Mouse (Mus musculus) hematopoietic stem cell, adult 5-6 weeks (primary cell): Measurements from ENCODE around the gene Atp1b1. TPM values are rescaled to one million over a fixed set of nuclear protein-coding genes. Genes with fewer than 3 reads are reported as not detected.

Experiments used
- ATAC-seq, 2 experiments: fragments of 125-278 bp in 1 of 2; replicated peaks in 1 of 2; 2 replicates each; pipeline ENCODE4 v1.8.0; 2016 to 2017; ENCODE audit warnings: inconsistent platforms in 2 of 2, mild to moderate bottlenecking in 2 of 2, moderate number of reproducible peaks in 2 of 2, low read depth in 1 of 2, moderate TSS enrichment in 1 of 2; ENCODE audit not compliant: low FRiP score in 2 of 2, poor library complexity in 2 of 2, severe bottlenecking in 2 of 2, insufficient read depth in 1 of 2, low TSS enrichment in 1 of 2
- total RNA-seq: library from RNA; stranded (forward); fragments of 172-1452, 232-1000 nt; gene quantifications from 2 replicates; pipeline ENCODE4 v1.2.3, GENCODE M21; 2017

The Atp1b1 gene
- total RNA-seq, 1 experiment from 2014 or later: 3.1 TPM

DNA sequence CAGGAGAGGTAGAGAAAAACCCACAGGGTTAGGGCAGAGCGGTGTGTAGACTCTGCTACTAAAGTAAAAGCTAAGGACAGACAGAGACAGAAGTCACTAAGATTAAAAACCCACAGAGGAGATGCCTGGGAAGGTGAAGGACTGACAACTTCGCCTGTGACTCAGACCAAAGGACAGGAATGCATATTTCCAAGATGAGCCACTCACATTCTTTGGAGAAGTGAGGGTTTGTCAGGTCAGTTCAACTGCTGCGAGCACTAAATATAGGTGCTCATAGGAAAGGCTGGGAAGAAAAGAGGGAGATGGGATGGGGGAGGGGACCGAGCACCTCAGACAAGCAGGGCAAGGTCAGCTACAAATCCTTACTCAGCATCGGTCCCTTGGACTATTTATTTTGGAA is 6.8 kb downstream of the Atp1b1 start:
- ATAC-seq: no peak

DNA sequence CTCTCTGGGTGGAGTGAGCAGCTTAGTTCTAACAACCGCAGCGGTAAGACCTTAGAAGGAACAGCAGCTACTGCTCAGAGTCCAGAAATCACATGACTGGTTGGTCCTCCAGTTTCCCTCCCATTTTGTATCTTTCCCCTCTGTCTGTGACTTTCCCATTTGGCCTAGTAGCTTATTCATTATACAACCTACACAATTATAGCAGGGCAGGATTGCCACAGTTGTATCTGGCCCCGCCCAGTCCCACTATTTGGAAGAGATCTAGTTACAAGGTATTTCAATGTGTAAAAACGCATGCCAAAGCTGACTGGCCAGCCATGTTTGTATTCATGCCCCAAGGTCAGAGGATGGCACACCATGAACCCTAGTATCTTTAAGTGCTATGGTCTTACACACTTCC is 7.5 kb downstream of the Atp1b1 start:
- ATAC-seq: no peak

DNA sequence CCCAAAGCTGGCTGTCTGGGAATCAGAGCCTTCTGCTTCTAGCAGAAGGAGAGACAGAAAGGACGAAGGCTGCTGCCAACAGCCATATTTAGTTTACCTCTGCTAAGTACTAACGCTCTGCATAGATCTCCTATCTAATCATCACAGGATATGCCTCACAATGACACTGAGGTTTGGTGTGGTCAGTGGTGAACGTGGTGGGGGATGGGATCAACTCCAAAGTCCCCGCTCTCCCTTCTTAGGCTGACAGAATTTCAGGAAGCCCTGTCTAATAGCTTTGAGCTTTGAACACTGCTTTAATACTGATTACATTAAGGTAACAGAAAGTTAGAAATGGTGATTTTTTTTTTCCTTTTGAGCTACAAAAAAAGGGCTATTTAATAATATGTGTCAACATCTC is 7.9 kb downstream of the Atp1b1 start:
- ATAC-seq: no peak

DNA sequence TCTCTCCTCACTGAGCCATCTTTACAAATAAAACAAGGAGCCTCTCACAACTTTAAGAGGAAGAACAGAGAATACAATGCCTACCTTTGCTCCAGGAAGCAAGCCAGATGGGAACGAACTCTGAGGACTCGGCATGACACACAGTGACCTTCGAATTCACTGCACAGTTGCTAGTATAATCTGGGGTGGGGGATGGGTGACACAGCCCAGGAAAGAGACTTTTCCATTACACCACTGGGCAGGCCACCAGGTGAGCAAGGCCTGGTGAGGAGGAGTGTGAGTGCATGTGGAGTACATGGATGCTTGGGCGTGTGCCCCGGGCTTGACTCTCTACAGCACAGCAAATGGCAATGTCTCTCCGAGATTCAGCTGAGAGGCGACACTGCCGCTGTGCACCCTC is 8.5 kb downstream of the Atp1b1 start:
- no peak for ATAC-seq

DNA sequence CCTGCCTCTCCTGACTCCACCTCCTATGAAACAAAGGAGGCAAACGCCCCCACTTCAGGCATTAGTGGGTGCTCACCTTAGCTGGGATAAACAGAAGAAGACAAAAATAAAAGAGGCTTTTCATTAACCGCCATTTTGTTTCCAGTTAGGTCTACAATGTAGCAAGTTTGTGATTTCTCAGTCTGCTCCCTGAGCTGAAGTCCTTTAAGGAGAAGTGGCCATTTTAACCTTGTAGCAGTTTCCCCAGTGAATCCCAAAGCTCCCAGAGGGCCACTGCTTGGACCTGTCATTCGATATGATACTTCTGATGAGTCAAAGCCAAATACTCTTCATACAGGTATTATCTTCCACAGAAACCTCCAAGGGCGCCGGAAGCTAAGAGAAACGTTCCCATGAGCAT is 10.6 kb downstream of the Atp1b1 start:
- no peak for ATAC-seq

DNA sequence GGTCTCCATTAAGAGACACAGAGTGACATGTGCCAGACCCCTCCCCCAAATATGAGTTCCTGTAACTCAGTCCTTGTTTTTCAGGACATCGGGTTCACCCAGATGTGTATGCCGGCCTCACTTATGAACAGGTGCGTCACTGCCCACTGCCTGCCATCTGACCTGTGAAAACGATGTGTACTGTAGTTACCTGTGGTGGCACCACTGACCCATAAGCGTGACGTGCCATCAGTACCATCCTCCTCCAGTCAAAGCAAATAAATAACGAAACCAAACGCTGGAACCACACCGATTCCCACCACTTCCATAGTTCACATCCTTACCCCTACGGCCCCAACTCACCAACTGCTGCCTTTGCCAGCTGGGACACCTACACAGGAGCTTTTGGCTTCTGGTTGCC is 11.6 kb downstream of the Atp1b1 start:
- ATAC-seq: no peak

DNA sequence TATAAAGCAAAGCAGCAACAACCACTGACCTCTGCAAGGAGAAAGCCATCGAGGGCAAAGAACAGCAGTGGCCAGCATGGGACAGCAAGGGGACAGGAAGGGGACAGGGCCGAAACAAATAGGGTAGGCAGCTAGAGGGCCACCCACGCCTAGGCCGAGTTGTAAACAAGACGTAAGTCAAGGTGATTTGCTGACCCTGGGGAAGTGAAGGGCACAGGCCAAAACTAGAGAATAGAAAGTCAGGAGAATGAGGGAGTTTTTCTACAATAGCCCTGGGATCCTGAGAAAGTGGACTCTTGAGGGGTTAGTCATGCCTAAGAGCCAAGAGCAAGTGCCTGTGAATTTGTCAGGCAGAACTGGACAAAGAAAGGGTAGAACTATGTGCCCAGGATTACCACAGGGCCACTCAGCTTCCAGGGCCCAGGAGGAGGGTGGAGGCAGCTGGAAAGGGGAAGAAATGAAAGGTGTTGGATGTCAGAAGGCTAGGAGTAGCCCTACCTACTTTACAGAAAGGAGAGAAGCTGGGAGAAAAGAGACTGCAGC is 12.5 kb downstream of the Atp1b1 start:
- no peak for ATAC-seq

DNA sequence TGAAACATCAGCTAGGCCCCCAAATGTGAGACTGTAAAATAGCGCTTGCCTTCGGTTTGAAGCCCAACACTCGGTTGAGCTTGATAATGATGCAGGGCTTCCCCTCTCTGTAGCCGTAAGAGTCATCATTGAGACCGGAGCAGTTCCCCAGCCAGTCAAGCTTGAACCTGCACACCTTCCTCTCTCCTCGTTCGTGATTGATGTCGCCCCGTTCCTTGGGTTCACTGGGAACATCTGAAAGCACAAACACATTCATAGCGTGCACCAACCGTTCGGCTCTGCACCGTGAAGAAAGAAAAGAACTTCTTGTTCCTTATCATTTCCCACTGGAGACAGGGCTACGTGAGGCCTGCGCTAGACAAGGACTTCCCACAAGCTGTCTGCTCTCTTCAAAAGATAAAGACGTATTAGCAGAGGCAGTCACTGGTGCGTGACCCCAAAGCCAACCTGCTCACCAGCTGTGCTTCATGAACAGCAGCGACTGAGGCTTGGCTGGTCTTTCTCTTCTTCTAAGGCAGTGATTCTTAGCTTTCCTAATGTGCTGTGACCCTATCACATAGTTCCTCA is 16.7 kb downstream of the Atp1b1 start:
- no peak for ATAC-seq

DNA sequence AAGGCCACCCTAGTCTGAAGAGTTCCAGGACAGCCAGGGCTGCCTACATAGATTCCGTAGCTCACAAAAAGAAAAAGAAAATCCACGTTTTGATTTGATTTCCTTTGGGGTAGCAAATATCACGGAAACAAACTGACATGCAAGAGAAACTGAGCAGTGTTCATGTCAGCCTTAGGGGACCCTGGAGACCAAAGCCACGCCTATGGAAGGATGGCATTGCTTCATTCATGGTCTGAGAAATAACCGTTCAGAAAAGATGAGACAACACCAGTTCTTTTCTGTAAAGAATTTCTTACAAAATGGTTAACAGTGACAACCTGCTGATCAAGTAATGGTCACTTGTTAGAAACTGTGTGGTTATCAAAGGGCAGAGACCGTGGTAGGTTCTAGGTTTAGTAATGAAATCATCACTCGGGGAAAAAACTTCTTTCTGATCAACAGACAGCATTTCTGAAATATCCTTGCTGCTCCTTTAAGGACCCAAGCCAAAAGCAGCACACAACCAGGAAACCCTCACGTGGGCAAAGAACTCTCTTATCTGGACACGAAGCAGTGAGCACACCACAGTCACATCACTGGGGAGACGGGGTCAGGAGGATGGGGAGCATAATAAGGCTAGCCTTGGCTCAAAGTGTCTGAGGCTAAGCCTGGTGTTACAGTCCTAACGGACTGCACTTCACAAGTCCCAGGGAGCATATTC is 17.3 kb downstream of the Atp1b1 start:
- no peak; a peak in 1 of 4 replicates for ATAC-seq

DNA sequence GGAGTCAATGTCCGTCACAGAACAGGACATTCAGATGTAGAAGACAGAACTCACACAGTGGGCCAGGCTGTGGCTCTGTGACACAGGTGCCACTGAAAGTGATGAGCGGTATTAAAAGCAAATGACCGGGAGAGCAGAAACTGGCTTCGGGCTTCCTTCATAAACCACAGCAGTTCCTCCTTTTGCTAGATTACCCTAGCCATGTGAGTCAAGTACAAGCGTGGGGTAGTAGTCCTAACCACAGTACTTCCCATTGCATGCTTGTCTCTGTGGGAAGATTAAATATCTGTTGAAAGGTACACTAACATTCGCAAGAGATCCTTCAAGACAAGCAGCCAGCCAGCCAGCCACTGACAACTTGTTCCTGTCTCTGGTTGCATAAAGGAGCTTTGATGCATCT is 17.9 kb downstream of the Atp1b1 start:
- peak; percentile 87 to 91 for ATAC-seq

DNA sequence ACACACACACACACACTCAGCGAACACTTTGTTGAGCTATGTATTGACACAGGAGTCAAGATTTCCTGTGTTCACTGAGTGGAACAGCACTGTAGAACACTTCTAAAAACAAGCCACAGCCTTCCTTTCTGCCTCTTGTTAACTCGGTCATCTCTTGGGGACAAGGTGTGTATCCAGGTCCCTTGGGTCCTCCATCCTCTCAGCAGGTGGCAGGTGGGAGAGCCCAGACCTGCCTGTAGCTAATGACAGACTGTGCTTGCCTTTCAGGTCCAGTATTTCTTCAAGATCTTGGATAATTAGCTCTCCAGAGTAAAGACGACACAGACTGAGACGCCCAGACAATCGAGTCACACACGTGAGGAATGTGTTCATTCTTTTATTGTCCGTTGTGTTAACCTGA is 21.4 kb downstream of the Atp1b1 start:
- no peak for ATAC-seq

DNA sequence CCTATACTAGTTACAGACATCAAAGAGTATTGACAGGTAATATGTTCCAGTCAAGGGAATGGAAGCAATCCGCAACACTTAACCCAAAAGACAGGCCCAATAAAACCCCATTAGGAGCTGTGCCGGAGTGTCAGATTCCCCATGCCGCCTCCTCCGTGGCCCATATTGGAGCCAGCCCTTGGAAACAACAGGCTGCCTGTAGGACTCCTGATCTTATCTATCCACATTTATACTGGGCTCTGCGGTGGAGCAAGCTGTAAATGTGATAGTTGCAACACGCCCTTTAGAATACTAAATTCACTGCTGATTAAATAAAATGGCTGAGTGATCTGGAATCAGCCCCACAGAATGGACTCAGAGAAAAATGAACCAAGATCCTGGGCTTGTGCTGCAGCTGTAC is 24.1 kb downstream of the Atp1b1 start:
- no peak for ATAC-seq

DNA sequence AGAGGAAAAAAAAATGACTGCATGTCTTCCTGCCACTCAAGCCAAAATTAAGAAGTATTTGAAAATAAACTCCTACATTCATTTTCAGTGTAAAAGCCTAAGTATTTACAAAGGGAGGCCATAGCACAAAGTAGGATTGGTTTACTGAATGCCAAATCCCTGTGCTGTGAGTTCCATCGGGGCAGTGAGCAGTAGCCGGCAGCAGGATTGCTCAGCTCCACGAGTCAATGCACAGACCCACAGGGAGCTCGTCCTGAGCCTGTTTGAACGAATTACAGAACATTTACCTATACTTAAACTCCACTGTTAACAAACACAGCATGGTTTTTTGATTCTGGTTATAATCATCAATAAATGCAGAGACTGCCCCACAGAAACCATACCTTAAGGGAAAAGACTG is 25.5 kb downstream of the Atp1b1 start:
- ATAC-seq: no peak

DNA sequence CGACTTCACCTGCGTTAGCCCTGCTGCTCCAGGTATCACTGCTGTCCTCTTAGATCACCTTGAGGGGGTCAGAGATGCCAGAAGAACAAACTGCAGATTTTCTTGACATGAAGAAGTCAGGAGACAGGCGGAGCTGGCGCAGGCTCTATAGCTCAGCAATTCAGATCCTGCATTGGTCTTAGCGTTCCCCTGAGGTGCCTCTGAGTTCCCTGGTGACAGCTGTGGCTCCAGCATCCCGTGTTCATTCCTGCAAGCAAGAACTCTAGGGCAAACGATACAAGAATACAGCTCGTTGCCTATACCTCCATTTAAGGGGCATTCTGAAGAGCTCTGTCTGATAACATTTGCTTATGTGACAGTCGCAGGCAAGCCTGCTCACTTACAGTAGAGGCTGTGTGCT is 29.5 kb downstream of the Atp1b1 start:
- ATAC-seq: no peak

DNA sequence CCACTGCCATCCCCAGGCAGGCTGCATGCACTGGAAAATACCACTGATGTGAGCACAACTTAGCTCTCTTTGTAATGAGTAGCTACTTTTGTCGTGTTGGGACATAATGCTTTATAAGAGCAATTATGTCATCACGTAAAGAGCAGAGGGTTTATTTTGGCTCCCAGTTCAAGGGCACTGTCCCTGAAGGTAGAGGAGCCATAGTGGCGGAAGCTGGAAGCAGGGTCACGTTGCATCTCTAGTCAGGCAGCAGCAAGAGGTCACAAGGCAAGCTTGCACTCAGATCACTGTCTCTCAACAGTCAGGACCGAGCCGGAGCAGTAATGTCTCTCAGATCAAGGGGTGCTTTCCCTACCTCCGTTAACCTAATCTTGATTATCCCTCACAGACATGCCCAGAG is 30.4 kb downstream of the Atp1b1 start:
- ATAC-seq: no peak

DNA sequence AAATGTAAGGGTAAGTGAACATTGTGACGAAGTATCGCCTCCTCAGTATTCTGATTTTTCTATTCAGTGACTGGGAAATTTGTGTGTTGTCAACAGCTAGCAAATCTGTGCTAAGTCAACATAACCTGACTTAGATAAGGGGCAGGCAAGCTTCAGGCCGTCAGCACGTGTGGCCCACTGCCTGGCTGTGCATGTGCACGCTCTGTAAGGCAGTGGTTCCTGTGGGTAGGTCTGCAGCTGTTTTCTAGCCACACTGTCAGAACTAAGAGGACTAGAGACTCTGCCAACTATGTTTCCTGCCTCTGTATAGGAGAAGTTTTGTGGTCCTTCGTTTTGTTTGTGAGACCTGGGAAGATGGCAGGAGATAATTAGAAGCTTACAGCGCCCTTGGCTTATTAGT is 31.9 kb downstream of the Atp1b1 start:
- peak; percentile 76 to 90 for ATAC-seq

DNA sequence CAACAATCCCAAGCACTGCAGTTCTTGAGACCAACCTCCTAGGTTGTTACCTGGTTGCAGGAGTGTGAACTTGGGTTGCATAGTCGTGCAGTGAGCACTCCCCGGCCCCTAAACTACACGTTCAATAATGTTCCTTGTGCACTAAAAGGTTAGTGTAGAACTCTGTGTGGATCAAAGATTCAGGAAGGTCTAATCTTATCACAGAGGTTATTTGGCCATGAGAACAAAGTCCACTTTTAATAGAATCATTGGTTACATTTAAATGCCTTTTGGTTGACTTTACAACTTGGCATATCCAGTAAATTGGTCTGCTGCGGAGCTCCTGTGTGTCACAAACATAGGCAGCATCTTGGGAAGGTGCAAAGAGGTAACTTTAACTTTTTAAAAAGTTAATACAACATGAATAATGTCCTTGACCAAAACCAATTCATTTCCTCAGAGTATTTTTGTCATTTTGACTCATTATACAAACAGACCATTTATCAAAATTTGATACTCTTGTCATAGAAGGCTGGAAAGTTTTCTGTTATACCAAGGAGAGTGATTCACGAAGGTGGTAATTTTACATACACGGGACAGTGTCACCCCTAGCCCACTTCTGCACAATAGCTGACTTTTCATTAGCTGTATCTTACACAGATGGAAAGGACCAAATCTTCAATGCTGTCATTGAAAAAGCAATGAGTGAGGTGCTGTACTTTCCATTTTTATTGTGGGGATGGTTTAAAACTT is 37.4 kb downstream of the Atp1b1 start:
- ATAC-seq: no peak

DNA sequence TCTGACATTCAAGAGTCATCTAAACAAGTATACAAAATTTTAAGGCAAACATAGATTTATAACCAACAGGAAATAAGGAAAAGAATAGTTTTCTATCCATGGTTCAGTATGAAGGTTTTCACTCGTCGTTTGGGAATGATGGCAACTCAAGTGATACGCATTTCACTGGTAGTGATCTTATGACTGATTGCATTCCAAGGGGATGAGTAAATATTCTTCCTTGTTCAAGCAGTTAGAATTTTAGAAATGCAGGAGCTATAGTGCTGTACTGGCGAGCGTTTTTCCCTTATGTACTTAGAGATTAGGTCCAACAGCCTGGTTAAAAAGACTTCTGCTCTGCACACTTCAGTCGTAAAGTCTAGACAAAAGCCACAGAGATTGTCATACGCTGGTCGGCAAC is 38.8 kb downstream of the Atp1b1 start:
- no peak for ATAC-seq
